Mouse (Mus musculus): Measurements from ENCODE around the gene Fbxl19. TPM values are rescaled to one million over a fixed set of nuclear protein-coding genes. Genes with fewer than 3 reads are reported as not detected.

Gene Fbxl19
- total RNA-seq (2014; rRNA removed) (1.9 and 2.4 TPM in 2 replicates), polyA plus RNA-seq (2012; rRNA removed) (3.9 and 4.7 TPM in 2 replicates)

GRCm38 (mm10) chr7:127744366-127745045 lies at the start of gene Fbxl19:
Fbxl19 (plus strand) TSS chr7:127744543.
- H3K4me1 ChIP-seq (ENCODE audit: control insufficient read depth, insufficient read depth, low read length) = peaks cover 2% of the 10 kb centered on the region; the same call in 1 of the 2 replicates
- peak within 1 kb of the TSS; percentile 78 for H3K4me3 ChIP-seq (ENCODE audit: insufficient read depth, low read depth, low read length)
- H3K27ac ChIP-seq (replicated peaks; ENCODE audit: insufficient read depth, low read depth, low read length) = peak within 1 kb of the TSS; percentile 82
- DNase-seq (ENCODE audit: extremely low read depth, low read depth, low spot score) = peak; percentile 66
- H3K27me3 ChIP-seq (ENCODE audit: control insufficient read depth, insufficient read depth, low read length) = no peaks in the 10 kb centered on the region
- H3K79me2 ChIP-seq (ENCODE audit: control insufficient read depth, insufficient read depth, low read length) = no peaks in the 10 kb centered on the region
- TF ChIP-seq POLR2A (IDR thresholded peaks at IDR 0.05; ENCODE audit: extremely low read depth, insufficient read depth, low read length) = no peak
- TF ChIP-seq CTCF (IDR thresholded peaks at IDR 0.05; ENCODE audit: low read depth, low read length) = peak; percentile 40; the same call in 1 of the 2 replicates
- no peaks in the 10 kb centered on the region for H3K36me3 ChIP-seq (ENCODE audit: control insufficient read depth, insufficient read depth, low read length)
- peak within 1 kb of the TSS; percentile 65 for H3K9ac ChIP-seq (ENCODE audit: low read depth, low read length)
- under 1% methylated on average over 26 of the region's 26 CpGs for WGBS

GRCm38 (mm10) chr7:127698986-127699385 lies 45.4 kb upstream of the Fbxl19 start:
- Histone ChIP-seq H3K4me1 (ENCODE audit: control insufficient read depth, insufficient read depth, low read length) (0 out of 2 replicates have a peak, but pooled peaks cover 2% of the 10 kb centered on the region), H3K9ac (ENCODE audit: low read depth, low read length) (no peak overlapping the region), H3K79me2 (ENCODE audit: control insufficient read depth, insufficient read depth, low read length) (no peaks in the 10 kb centered on the region), H3K4me3 (ENCODE audit: insufficient read depth, low read depth, low read length) (no peak overlapping the region), H3K27ac (replicated peaks; ENCODE audit: insufficient read depth, low read depth, low read length) (no peak overlapping the region), H3K36me3 (ENCODE audit: control insufficient read depth, insufficient read depth, low read length) (no peaks in the 10 kb centered on the region), H3K27me3 (ENCODE audit: control insufficient read depth, insufficient read depth, low read length) (no peaks in the 10 kb centered on the region)
- DNase-seq (ENCODE audit: extremely low read depth, low read depth, low spot score) = no peak
- TF ChIP-seq POLR2A (IDR thresholded peaks at IDR 0.05; ENCODE audit: extremely low read depth, insufficient read depth, low read length) (no peak), CTCF (IDR thresholded peaks at IDR 0.05; ENCODE audit: low read depth, low read length) (no peak)
- WGBS = 94% methylated on average over 6 of the region's 6 CpGs

DNA sequence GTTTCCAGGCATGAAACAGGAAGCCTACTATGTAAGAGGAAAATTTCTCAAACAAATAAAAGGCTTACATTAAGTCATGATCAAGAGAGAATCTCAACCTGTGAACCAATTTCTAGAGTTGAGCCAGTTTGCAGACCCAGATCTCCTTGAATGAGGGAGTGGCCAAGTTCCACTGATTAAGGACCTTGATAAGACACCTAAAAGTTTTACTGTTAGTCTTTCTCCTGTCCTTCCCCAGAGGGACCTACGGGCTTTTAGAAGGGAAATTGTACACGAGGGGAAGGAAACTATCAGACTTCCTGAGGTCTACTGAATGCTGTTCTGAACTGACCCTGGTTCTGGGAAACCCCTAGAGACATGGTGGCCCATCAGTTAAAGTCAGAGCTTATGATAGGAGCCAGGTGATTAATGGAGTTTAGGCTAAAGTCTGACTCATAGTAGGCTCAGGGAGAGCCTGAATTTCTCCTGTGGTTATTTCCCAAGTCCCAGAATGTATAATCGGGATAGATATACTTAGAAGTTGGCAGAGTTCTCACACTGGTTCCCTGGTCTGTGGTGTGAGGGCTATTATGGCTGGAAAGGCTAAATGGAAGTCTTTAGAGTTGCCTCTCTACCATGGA lies 43.5 kb upstream of the Fbxl19 start:
- TF ChIP-seq CTCF (IDR thresholded peaks at IDR 0.05; ENCODE audit: low read depth, low read length) (no peak), POLR2A (IDR thresholded peaks at IDR 0.05; ENCODE audit: extremely low read depth, insufficient read depth, low read length) (no peak)
- Histone ChIP-seq H3K27me3 (ENCODE audit: control insufficient read depth, insufficient read depth, low read length) (no peaks in the 10 kb centered on the region), H3K36me3 (ENCODE audit: control insufficient read depth, insufficient read depth, low read length) (no peaks in the 10 kb centered on the region), H3K9ac (ENCODE audit: low read depth, low read length) (no peak overlapping the region), H3K4me3 (ENCODE audit: insufficient read depth, low read depth, low read length) (no peak overlapping the region), H3K79me2 (ENCODE audit: control insufficient read depth, insufficient read depth, low read length) (no peaks in the 10 kb centered on the region), H3K4me1 (ENCODE audit: control insufficient read depth, insufficient read depth, low read length) (0 out of 2 replicates have a peak, but pooled peaks cover 4% of the 10 kb centered on the region), H3K27ac (replicated peaks; ENCODE audit: insufficient read depth, low read depth, low read length) (no peak overlapping the region)
- WGBS = 68% methylated on average over 3 of the region's 3 CpGs
- DNase-seq (ENCODE audit: extremely low read depth, low read depth, low spot score) = no peak

- DNase-seq (ENCODE audit: extremely low read depth, low read depth, low spot score) = peak; percentile 76
- TF ChIP-seq CTCF (IDR thresholded peaks at IDR 0.05; ENCODE audit: low read depth, low read length) = no peak
- no peak for TF ChIP-seq POLR2A (IDR thresholded peaks at IDR 0.05; ENCODE audit: extremely low read depth, insufficient read depth, low read length)
- no peak overlapping the region for H3K27ac ChIP-seq (replicated peaks; ENCODE audit: insufficient read depth, low read depth, low read length)
Observed at GRCm38 (mm10) chr7:127703561-127704178, 40.7 kb upstream of the Fbxl19 start.

DNA sequence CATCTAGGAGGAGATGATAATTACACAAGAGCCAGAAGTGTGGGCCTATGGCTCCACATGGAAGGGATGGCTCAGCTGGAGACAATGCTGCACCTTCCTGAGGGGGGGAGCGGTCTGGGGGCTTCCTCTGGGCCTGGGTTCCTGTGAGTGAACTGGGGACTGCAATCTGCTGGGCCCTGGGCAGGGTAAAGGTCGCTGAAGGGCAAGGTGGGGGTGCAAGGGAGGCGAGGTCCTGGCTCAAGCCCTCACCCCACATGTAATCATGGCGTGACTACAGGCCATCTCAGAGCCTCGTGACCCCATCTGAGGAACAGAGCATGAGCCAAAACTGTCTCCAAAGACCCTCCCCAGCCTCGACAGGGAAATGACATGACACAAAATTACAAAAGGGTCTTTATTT lies 39.7 kb upstream of the Fbxl19 start:
- no peaks in the 10 kb centered on the region for H3K36me3 ChIP-seq (ENCODE audit: control insufficient read depth, insufficient read depth, low read length)
- no peak overlapping the region for H3K9ac ChIP-seq (ENCODE audit: low read depth, low read length)
- no peak overlapping the region for H3K27ac ChIP-seq (replicated peaks; ENCODE audit: insufficient read depth, low read depth, low read length)
- no peaks in the 10 kb centered on the region for H3K27me3 ChIP-seq (ENCODE audit: control insufficient read depth, insufficient read depth, low read length)
- DNase-seq (ENCODE audit: extremely low read depth, low read depth, low spot score) = no peak
- H3K4me1 ChIP-seq (ENCODE audit: control insufficient read depth, insufficient read depth, low read length) = peaks cover 9% of the 10 kb centered on the region
- H3K79me2 ChIP-seq (ENCODE audit: control insufficient read depth, insufficient read depth, low read length) = no peaks in the 10 kb centered on the region
- TF ChIP-seq POLR2A (IDR thresholded peaks at IDR 0.05; ENCODE audit: extremely low read depth, insufficient read depth, low read length) (no peak), CTCF (IDR thresholded peaks at IDR 0.05; ENCODE audit: low read depth, low read length) (no peak)
- H3K4me3 ChIP-seq (ENCODE audit: insufficient read depth, low read depth, low read length) = no peak overlapping the region
- 90% methylated on average over 6 of the region's 6 CpGs for WGBS

More at GRCm38 (mm10) chr7:127703561-127704178, 40.7 kb upstream of the Fbxl19 start:
- H3K4me3 ChIP-seq (ENCODE audit: insufficient read depth, low read depth, low read length) = no peak overlapping the region
- H3K9ac ChIP-seq (ENCODE audit: low read depth, low read length) = no peak overlapping the region
- 62% methylated on average over 8 of the region's 8 CpGs for WGBS
- peaks cover 7% of the 10 kb centered on the region for H3K4me1 ChIP-seq (ENCODE audit: control insufficient read depth, insufficient read depth, low read length)
- no peaks in the 10 kb centered on the region for H3K27me3 ChIP-seq (ENCODE audit: control insufficient read depth, insufficient read depth, low read length)
- H3K79me2 ChIP-seq (ENCODE audit: control insufficient read depth, insufficient read depth, low read length) = no peaks in the 10 kb centered on the region
- no peaks in the 10 kb centered on the region for H3K36me3 ChIP-seq (ENCODE audit: control insufficient read depth, insufficient read depth, low read length)
